Mouse (Mus musculus) hindbrain, postnatal 0 days (tissue): ENCODE measurements around the gene Foxc2. TPM values are rescaled to one million over a fixed set of nuclear protein-coding genes. Genes with fewer than 3 reads are reported as not detected.
"Not testable (repeated sequence)": the region's sequence is repeated elsewhere in the genome, so short reads cannot be mapped to it uniquely, and the experiment has no call there.

Experiments
- ATAC-seq: fragments of 200-750 bp; cut with Nextera tagmentation; 2 replicates; pipeline ENCODE4 v1.8.0; 2017; ENCODE audit warnings: mild to moderate bottlenecking, moderate TSS enrichment, moderate library complexity
- DNase-seq: peaks from one replicate; pipeline ENCODE4 v3.0.0-alpha.2; 2015; ENCODE audit warnings: low spot score
- H3K27ac ChIP-seq: fragments of 300-500 bp; sonication (generic); 2 replicates; pipeline ENCODE4 v1.5.1; 2014; ENCODE audit warnings: mild to moderate bottlenecking
- H3K27me3 ChIP-seq: fragments of 300-500 bp; sonication (generic); 2 replicates; pipeline ENCODE4 v1.6.1; 2014; ENCODE audit warnings: low read length, mixed read lengths; ENCODE audit not compliant: insufficient read depth
- H3K36me3 ChIP-seq: fragments of 300-500 bp; sonication (generic); 2 replicates; pipeline ENCODE4 v1.6.1; 2014; ENCODE audit warnings: low read length, mixed read lengths; ENCODE audit not compliant: insufficient read depth
- H3K4me1 ChIP-seq: fragments of 300-500 bp; sonication (generic); 2 replicates; pipeline ENCODE4 v1.6.1; 2014; ENCODE audit warnings: antibody characterized with exemption, low read length, mixed read lengths; ENCODE audit not compliant: insufficient read depth
- H3K4me2 ChIP-seq: fragments of 300-500 bp; sonication (generic); 2 replicates; pipeline ENCODE4 v1.6.1; 2014; ENCODE audit warnings: low read depth, mild to moderate bottlenecking, low read length, moderate library complexity, mixed read lengths
- H3K4me3 ChIP-seq: fragments of 300-500 bp; sonication (generic); 2 replicates; pipeline ENCODE4 v1.5.1; 2014; ENCODE audit warnings: low read length
- H3K9ac ChIP-seq: fragments of 300-500 bp; sonication (generic); replicated peaks from 2 replicates; pipeline ENCODE4 v1.6.1; 2014; ENCODE audit warnings: mild to moderate bottlenecking, low read length, moderate library complexity, mixed read lengths
- H3K9me3 ChIP-seq: fragments of 300-500 bp; sonication (generic); 2 replicates; pipeline ENCODE4 v1.6.1; 2016; ENCODE audit warnings: low read length, mixed read lengths
- CTCF ChIP-seq: IDR thresholded peaks from 2 replicates; pipeline ENCODE4 v1.5.1; 2016; ENCODE audit warnings: antibody characterized with exemption, control low read depth, low read depth
- whole genome bisulfite sequencing: fragments of 180-500 bp; shearing (Covaris S2); extraction: QIAGEN DNeasy Blood & Tissue Kit; methylation state at CpG from one replicate; pipeline ENCODE4 v1.1.7; 2014; 5-methylcytosine and 5-hydroxymethylcytosine counted together
- polyA plus RNA-seq: library from polyadenylated mRNA; unstranded; fragments of >200 nt; fragmentation: Nextera tagmentation; extraction: Ambion mirVana; gene quantifications from 2 replicates; pipeline ENCODE4 v1.2.1, GENCODE M21; 2015
- total RNA-seq: library from RNA; depleted of rRNA; stranded (reverse); fragments of >200 nt; gene quantifications from 2 replicates; pipeline ENCODE4 v1.2.3, GENCODE M21; 2014

The Foxc2 gene
- total and polyA plus RNA-seq, 2 experiments from 2014 or later, result 2.8 to 10.6 TPM

DNA sequence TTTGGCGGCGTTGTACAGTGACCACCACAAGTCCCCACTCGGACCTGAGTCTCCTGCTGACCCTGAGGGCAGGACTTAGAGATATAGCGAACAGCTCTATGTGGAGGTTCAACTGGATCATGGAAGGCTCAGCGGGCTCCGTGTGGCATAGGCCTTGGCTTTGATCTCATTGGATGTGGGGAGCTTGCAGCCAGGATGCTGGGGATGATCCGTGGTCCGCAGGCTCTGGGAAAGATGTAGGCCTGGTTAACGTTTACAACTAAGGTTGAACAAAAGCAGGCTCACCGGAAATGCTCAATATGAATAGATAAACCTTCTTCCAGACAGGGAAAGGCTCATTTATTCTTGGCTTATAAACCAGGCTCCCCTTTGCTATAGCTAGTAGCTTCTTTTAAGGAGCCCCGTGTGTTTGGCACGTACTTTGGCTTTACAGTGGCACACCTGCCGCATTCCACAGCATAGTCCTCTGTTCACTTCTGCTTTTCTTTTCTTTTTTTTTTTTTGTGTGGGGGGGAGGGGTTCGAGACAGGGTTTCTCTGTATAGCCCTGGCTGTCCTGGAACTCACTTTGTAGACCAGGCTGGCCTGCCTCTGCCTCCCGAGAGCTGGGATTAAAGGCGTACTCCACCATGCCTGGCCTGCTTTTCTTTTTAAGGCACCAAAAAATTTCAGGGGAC lies 13.4 kb downstream of the Foxc2 start:
- no peak for ATAC-seq
- Histone ChIP-seq H3K4me3 (no peak overlapping the region), H3K36me3 (no peaks in the 10 kb centered on the region), H3K9me3 (no peaks in the 10 kb centered on the region), H3K4me2 (no peak overlapping the region; the same call in 1 of the 2 replicates), H3K27me3 (peaks cover 80% of the 10 kb centered on the region), H3K9ac (no peak overlapping the region), H3K4me1 (peaks cover 3% of the 10 kb centered on the region; the same call in 1 of the 2 replicates), H3K27ac (no peak overlapping the region)
- WGBS, result 22% methylated on average over 16 of the region's 16 CpGs
- no peak for DNase-seq
- no peak for TF ChIP-seq CTCF

DNA sequence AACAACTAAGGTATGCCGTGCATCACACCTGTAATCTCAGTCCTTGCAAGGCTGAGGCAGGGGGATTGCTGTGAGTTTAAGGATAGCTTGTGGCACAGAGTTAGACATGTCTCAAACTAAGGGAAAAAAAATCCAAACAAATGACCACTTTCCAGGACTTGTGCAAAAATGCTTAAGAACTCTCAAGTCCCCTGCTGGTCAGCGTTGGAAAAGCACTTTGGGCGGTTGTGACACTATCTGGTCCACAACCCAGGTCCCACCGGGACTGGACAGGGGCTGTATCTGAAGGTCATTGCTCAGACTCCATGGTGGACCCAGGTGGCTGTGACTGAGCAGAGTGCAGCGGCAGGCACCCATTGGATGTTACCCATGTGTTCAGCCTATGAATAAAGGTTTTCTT lies 14.6 kb downstream of the Foxc2 start:
- no peak overlapping the region for H3K4me2 ChIP-seq
- no peak for ATAC-seq
- H3K9me3 ChIP-seq, result no peaks in the 10 kb centered on the region
- no peak overlapping the region for H3K27ac ChIP-seq
- peak; percentile 72 for TF ChIP-seq CTCF
- no peaks in the 10 kb centered on the region for H3K36me3 ChIP-seq
- no peak overlapping the region for H3K4me3 ChIP-seq
- H3K27me3 ChIP-seq, result peaks cover 70% of the 10 kb centered on the region
- DNase-seq, result peak; percentile 52
- no peak overlapping the region for H3K9ac ChIP-seq
- peaks cover 3% of the 10 kb centered on the region; the same call in 1 of the 2 replicates for H3K4me1 ChIP-seq
- WGBS, result 34% methylated on average over 5 of the region's 5 CpGs

DNA sequence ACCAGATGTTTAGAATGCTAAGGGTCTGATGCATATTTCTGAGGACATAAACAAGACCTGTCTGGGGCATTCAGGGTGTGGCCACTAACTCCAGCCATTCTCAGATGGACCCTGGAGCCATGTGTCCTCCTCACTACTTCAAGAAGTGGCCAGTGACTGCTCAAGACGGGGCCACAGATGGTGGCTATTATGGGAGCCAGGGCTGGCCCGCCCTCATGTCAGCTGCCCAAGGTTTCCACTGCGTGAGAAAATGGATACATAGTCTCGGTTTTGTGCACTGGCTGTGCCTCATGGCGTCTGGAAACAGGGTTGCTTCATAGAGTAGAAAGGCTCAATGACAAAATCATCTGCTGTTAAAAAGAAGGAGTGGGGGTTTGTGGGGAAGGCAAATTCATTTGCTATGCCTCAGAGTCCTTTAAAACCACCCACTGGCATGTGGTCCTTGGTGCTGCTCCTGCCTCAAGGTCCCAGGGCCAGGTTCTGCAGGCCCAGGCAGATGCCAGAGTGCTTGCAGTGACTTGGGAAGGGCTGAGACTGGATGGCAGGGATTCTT lies 17.1 kb downstream of the Foxc2 start:
- peaks cover 45% of the 10 kb centered on the region for H3K27me3 ChIP-seq
- no peaks in the 10 kb centered on the region for H3K9me3 ChIP-seq
- H3K9ac ChIP-seq, result no peak overlapping the region
- DNase-seq (no peak), ATAC-seq (no peak)
- no peak overlapping the region for H3K4me3 ChIP-seq
- H3K36me3 ChIP-seq, result no peaks in the 10 kb centered on the region
- no peak overlapping the region for H3K4me2 ChIP-seq
- no peaks in the 10 kb centered on the region; the same call in 1 of the 2 replicates for H3K4me1 ChIP-seq
- WGBS, result 66% methylated on average over 5 of the region's 5 CpGs
- no peak for TF ChIP-seq CTCF
- H3K27ac ChIP-seq, result no peak overlapping the region

DNA sequence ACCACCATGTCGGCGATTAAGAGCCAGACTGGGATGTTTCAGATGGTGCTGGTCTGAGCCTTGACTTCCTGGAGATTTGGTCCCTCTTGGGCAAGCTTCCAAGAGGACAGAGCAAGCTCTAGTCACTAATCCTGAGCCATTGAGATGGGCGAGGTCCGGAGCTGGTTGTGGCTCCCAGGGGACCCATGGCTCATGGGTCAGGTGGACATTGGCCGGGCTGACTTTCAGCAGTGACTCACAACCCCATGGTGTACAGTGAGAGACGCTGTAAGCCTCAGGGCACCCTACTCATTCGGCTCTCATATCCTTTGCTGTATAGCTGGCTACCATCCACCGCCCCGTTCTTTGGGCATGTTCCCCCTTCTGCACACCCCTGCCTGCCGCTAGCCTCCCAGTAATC lies 18.1 kb downstream of the Foxc2 start:
- no peaks in the 10 kb centered on the region for H3K4me1 ChIP-seq
- no peaks in the 10 kb centered on the region for H3K36me3 ChIP-seq
- 87% methylated on average over 10 of the region's 10 CpGs for WGBS
- no peak overlapping the region for H3K9ac ChIP-seq
- no peaks in the 10 kb centered on the region for H3K9me3 ChIP-seq
- H3K27me3 ChIP-seq, result peaks cover 35% of the 10 kb centered on the region
- H3K4me3 ChIP-seq, result no peak overlapping the region
- no peak for TF ChIP-seq CTCF
- DNase-seq (no peak), ATAC-seq (no peak)
- no peak overlapping the region for H3K27ac ChIP-seq
- no peak overlapping the region for H3K4me2 ChIP-seq

DNA sequence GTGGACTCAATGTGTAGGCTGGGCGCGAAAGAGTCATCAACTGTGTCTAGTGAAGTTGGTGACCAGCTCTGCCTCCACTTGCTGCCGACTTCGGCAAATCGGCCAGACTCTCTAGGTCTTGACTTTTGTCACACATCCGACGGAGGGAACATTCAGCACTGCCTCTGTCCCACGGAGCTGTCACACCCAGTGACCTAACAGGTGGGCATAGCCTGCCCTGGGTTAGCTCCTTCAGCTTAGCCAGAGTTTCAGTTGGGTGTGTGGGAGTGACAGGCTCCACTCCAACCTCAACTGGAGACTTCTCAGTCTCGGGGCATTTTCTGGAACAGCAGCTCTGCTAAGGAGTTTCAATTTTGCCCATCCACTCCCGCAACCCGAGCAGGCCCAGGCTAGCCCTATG lies 18.5 kb downstream of the Foxc2 start:
- no peaks in the 10 kb centered on the region for H3K9me3 ChIP-seq
- DNase-seq, result no peak
- no peak for TF ChIP-seq CTCF
- H3K9ac ChIP-seq, result no peak overlapping the region
- H3K27me3 ChIP-seq, result peaks cover 30% of the 10 kb centered on the region
- ATAC-seq, result no peak
- no peak overlapping the region for H3K4me2 ChIP-seq
- no peak overlapping the region for H3K4me3 ChIP-seq
- H3K4me1 ChIP-seq, result no peaks in the 10 kb centered on the region
- no peak overlapping the region for H3K27ac ChIP-seq
- H3K36me3 ChIP-seq, result no peaks in the 10 kb centered on the region
- 89% methylated on average over 11 of the region's 11 CpGs for WGBS

DNA sequence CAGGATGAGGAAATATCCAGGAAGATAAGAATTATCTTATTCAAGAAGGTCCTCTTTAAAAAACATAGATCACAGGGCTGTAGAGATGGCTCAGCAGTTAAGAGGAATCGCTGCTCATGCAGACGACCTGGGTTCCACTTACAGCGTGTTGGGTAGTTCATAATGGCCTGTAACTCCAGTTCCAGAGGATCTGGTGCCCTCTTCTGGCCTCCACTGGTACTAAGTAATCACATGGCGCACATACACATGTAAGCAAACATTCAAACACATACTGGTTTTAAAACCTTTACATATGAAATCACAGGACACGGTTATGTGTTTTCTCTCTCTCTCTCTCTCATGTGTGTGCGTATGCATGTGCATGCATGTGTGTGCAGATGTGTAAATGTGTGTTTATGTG lies 20.9 kb downstream of the Foxc2 start:
- H3K4me1 ChIP-seq, result no peaks in the 10 kb centered on the region
- ATAC-seq (no peak), DNase-seq (no peak)
- H3K9ac ChIP-seq, result no peak overlapping the region
- no peaks in the 10 kb centered on the region for H3K9me3 ChIP-seq
- WGBS, result 90% methylated on average over 6 of the region's 6 CpGs
- no peak overlapping the region for H3K4me3 ChIP-seq
- H3K27me3 ChIP-seq, result 0 out of 2 replicates have a peak, but pooled peaks cover 11% of the 10 kb centered on the region
- H3K4me2 ChIP-seq, result no peak overlapping the region
- no peaks in the 10 kb centered on the region for H3K36me3 ChIP-seq
- no peak for TF ChIP-seq CTCF
- H3K27ac ChIP-seq, result no peak overlapping the region

DNA sequence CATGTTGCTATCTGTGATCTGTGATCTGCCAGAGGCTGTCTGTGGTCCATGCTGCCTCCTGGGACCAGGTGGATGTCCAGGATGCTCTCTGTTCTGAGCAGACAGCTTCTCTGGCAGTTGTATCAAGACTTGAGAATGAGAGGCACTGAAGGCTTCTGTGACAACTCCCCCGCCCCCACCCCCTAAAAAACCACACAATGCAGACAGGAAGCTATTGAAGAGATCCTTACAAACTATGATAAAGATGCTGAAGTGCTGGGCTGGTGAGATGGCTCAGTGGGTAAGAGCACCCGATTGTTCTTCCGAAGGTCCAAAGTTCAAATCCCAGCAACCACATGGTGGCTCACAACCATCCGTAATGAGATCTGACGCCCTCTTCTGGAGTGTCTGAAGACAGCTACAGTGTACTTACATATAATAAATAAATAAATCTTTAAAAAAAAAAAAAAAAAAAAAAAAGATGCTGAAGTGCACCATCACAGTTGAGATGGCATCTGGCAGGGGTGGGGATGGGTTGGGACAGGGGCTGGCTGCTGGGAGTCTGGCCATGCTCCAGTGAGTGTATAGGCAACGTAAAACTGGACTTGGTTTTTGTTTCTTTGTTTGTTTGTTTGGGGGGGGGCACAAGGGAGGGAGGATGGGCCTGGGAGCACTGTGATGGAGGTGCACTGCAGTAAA lies 29.6 kb downstream of the Foxc2 start:
- H3K4me1 ChIP-seq, DNase-seq, ATAC-seq, H3K4me2 ChIP-seq, H3K9ac ChIP-seq, H3K9me3 ChIP-seq, H3K27me3 ChIP-seq, H3K36me3 ChIP-seq, H3K27ac ChIP-seq, H3K4me3 ChIP-seq: not testable (repeated sequence)
- WGBS, result 64% methylated on average over 4 of the region's 6 CpGs
